Comparison of ENCODE assay signal across 9 mouse cellular contexts in genomic region chr8:46546431-46547176, GRCm38 (mm10). TPM values are rescaled to one million over a fixed set of nuclear protein-coding genes. Genes with fewer than 3 reads are reported as not detected.
DNase-seq lines count a peak whose midpoint lies in the region; ATAC-seq and TF ChIP-seq lines count a peak whose summit lies in the region.
"Had no signal": no experiment of that assay in that cellular context is flagged by ENCODE, and none has a peak within 500 bp of the region (broad histone marks: within the 10 kb centered on the region; RNA-seq: fewer than 3 reads in every experiment).

No protein-coding gene starts in this region.

- no peak overlapping the region for H3K9ac ChIP-seq in heart, embryonic 12.5 days
- peak overlapping the region; percentile 18; the same call in 1 of the 2 replicates for H3K9ac ChIP-seq in liver, adult 2 months (ENCODE audit: low read depth, low read length)
- no peak overlapping the region for H3K9ac ChIP-seq in midbrain, embryonic 16.5 days (ENCODE audit: low read depth, low read length)
- H3K9ac ChIP-seq: lung, embryonic 15.5 days had no signal

- 61% methylated on average over 11 of the region's 11 CpGs for WGBS in heart, embryonic 12.5 days
- WGBS in liver, adult 2 months = 26% methylated on average over 11 of the region's 11 CpGs
- WGBS in midbrain, embryonic 16.5 days = 81% methylated on average over 11 of the region's 11 CpGs

- peak; percentile 24 to 46 for DNase-seq in cerebellum, postnatal 14 days
- no peak for DNase-seq in cerebellum, postnatal 4 days (ENCODE audit: low spot score in 2 of 2)
- DNase-seq in Muller cell, postnatal 12 days (ENCODE audit: inconsistent ontology term) = peak; percentile 66
- peak; percentile 86 for DNase-seq in liver, adult 2 months (ENCODE audit: extremely low read depth, low read depth, low spot score)
- no peak for DNase-seq in left cerebral cortex, postnatal 36 days (ENCODE audit: low spot score in 2 of 2)
- no peak for DNase-seq in right cerebral cortex, postnatal 36 days (ENCODE audit: low spot score in 2 of 2)

- H3K4me3 ChIP-seq in heart, embryonic 12.5 days = no peak overlapping the region
- no peak overlapping the region for H3K4me3 ChIP-seq in liver, adult 2 months (ENCODE audit: insufficient read depth, low read depth, low read length)
- H3K4me3 ChIP-seq in midbrain, embryonic 16.5 days (ENCODE audit: low read depth, low read length) = no peak overlapping the region
- H3K4me3 ChIP-seq: lung, embryonic 15.5 days had no signal

- H3K4me1 ChIP-seq in heart, embryonic 12.5 days (replicated peaks) = peaks cover 11% of the 10 kb centered on the region
- H3K4me1 ChIP-seq in liver, adult 2 months (ENCODE audit: control insufficient read depth, insufficient read depth, low read length) = peaks cover 3% of the 10 kb centered on the region
- peaks cover 4% of the 10 kb centered on the region for H3K4me1 ChIP-seq in midbrain, embryonic 16.5 days (ENCODE audit: control insufficient read depth, insufficient read depth, low read length)

- peak; percentile 82 for ATAC-seq in heart, embryonic 12.5 days (ENCODE audit: insufficient number of reproducible peaks, low FRiP score)
- ATAC-seq in midbrain, embryonic 16.5 days = no peak

- H3K27me3 ChIP-seq in heart, embryonic 12.5 days (replicated peaks) = no peaks in the 10 kb centered on the region
- H3K27me3 ChIP-seq in liver, adult 2 months (ENCODE audit: control insufficient read depth, insufficient read depth, low read length) = no peaks in the 10 kb centered on the region
- H3K27me3 ChIP-seq in midbrain, embryonic 16.5 days (ENCODE audit: control insufficient read depth, insufficient read depth, low read depth, low read length) = no peaks in the 10 kb centered on the region
- H3K27me3 ChIP-seq: lung, embryonic 15.5 days had no signal

- peak overlapping the region; percentile 63 for H3K27ac ChIP-seq in heart, embryonic 12.5 days (ENCODE audit: poor library complexity, severe bottlenecking)
- peak overlapping the region; percentile 68 for H3K27ac ChIP-seq in liver, adult 2 months (replicated peaks; ENCODE audit: insufficient read depth, low read depth, low read length)
- no peak overlapping the region for H3K27ac ChIP-seq in midbrain, embryonic 16.5 days (ENCODE audit: low read length)
- H3K27ac ChIP-seq: lung, embryonic 15.5 days had no signal

- peak overlapping the region; percentile 21; the same call in 1 of the 2 replicates for H3K4me2 ChIP-seq in heart, embryonic 12.5 days
- H3K4me2 ChIP-seq in midbrain, embryonic 16.5 days (ENCODE audit: low read length) = no peak overlapping the region
- H3K4me2 ChIP-seq: lung, embryonic 15.5 days had no signal

- no peaks in the 10 kb centered on the region for H3K9me3 ChIP-seq in heart, embryonic 12.5 days (replicated peaks)
- no peaks in the 10 kb centered on the region for H3K9me3 ChIP-seq in midbrain, embryonic 16.5 days (replicated peaks; ENCODE audit: control insufficient read depth, low read length, poor library complexity, severe bottlenecking)
- H3K9me3 ChIP-seq: lung, embryonic 15.5 days had no signal

- intact Hi-C loops in left cerebral cortex, postnatal 36 days (cut with DNase I) = loop anchor here (1.0 to 5.0 kb wide), 3 partner anchors 149 to 304 kb away; no protein-coding TSS in a partner anchor

- no peak for TF ChIP-seq POLR2A in liver, adult 2 months (IDR thresholded peaks at IDR 0.05; ENCODE audit: extremely low read depth, insufficient read depth, low read length)

- no peak for TF ChIP-seq CTCF in liver, adult 2 months (IDR thresholded peaks at IDR 0.05; ENCODE audit: low read depth, low read length)

- H3K36me3 ChIP-seq in heart, embryonic 12.5 days = no peaks in the 10 kb centered on the region
- H3K36me3 ChIP-seq in liver, adult 2 months (ENCODE audit: control insufficient read depth, insufficient read depth, low read length) = no peaks in the 10 kb centered on the region
- no peaks in the 10 kb centered on the region for H3K36me3 ChIP-seq in midbrain, embryonic 16.5 days (ENCODE audit: control insufficient read depth, insufficient read depth, low read length)
- H3K36me3 ChIP-seq: lung, embryonic 15.5 days had no signal

- no peaks in the 10 kb centered on the region for H3K79me2 ChIP-seq in liver, adult 2 months (ENCODE audit: control insufficient read depth, insufficient read depth, low read length)

RNA-seq across cellular contexts. Expression of gene Cenpu, which starts 5.2 kb away (rescaled TPM):
- 10.7 and 12.6 TPM in 2 replicates for polyA plus RNA-seq in heart, embryonic 12.5 days (2016; fragmentation: Nextera tagmentation; extraction: Ambion mirVana)
- total RNA-seq in liver, adult 2 months (2014; rRNA removed) = 0.47 and 0.65 TPM in 2 replicates
- 0.15 and 0.44 TPM in 2 replicates for polyA plus RNA-seq in liver, adult 2 months (2012; rRNA removed)
- total RNA-seq in left cerebral cortex, postnatal 36 days (2021) = 1 to 10 TPM; 3.0 to 3.1 TPM
- polyA plus RNA-seq in midbrain, embryonic 16.5 days (2015; fragmentation: Nextera tagmentation; extraction: Ambion mirVana) = 5.7 and 6.3 TPM in 2 replicates

Comparison
In these comparisons a context has a peak if more than half of its experiments do, and no peak if none do; other contexts are left out.
1. DNase-seq: peak in cerebellum, postnatal 14 days (2 of 2), Muller cell, postnatal 12 days (single experiment) and liver, adult 2 months (single experiment); none in cerebellum, postnatal 4 days (0 of 2), left cerebral cortex, postnatal 36 days (0 of 2) and right cerebral cortex, postnatal 36 days (0 of 2).